Mouse (Mus musculus) liver, adult 2 months (tissue): ENCODE results near the gene Sh3bgrl2. TPM values are rescaled to one million over a fixed set of nuclear protein-coding genes. Genes with fewer than 3 reads are reported as not detected.

Experiments used
- DNase-seq: peaks from one replicate; pipeline ENCODE4 v3.0.0-alpha.2; 2011; ENCODE audit warnings: low read depth, low spot score; ENCODE audit errors: extremely low read depth
- H3K27ac ChIP-seq: fragments of 200-500 bp; replicated peaks from 2 replicates; pipeline ENCODE4 v1.5.1; 2012; ENCODE audit warnings: low read depth, mild to moderate bottlenecking, control low read depth, inconsistent platforms, low read length; ENCODE audit not compliant: insufficient read depth
- H3K27me3 ChIP-seq: fragments of 200-500 bp; 2 replicates; pipeline ENCODE4 v1.6.1; 2012; ENCODE audit warnings: mild to moderate bottlenecking, moderate library complexity, low read length, inconsistent platforms; ENCODE audit not compliant: control insufficient read depth, insufficient read depth
- H3K36me3 ChIP-seq: fragments of 200-500 bp; 2 replicates; pipeline ENCODE4 v1.6.1; 2012; ENCODE audit warnings: low read length, inconsistent platforms; ENCODE audit not compliant: control insufficient read depth, insufficient read depth
- H3K4me1 ChIP-seq: fragments of 200-500 bp; 2 replicates; pipeline ENCODE4 v1.6.1; 2011; ENCODE audit warnings: low read length; ENCODE audit not compliant: control insufficient read depth, insufficient read depth
- H3K4me3 ChIP-seq: fragments of 200-500 bp; 2 replicates; pipeline ENCODE4 v1.5.1; 2011; ENCODE audit warnings: low read depth, mild to moderate bottlenecking, control low read depth, low read length, moderate library complexity; ENCODE audit not compliant: insufficient read depth
- H3K79me2 ChIP-seq: fragments of 200-500 bp; 2 replicates; pipeline ENCODE4 v1.6.1; 2012; ENCODE audit warnings: inconsistent platforms, mild to moderate bottlenecking, low read length, moderate library complexity; ENCODE audit not compliant: control insufficient read depth, insufficient read depth
- H3K9ac ChIP-seq: fragments of 200-500 bp; 2 replicates; pipeline ENCODE4 v1.6.1; 2012; ENCODE audit warnings: low read depth, mild to moderate bottlenecking, control low read depth, inconsistent platforms, low read length
- CTCF ChIP-seq: fragments of 200-500 bp; IDR thresholded peaks from 2 replicates; pipeline ENCODE4 v1.5.1; 2011; ENCODE audit warnings: low read depth, low read length, control low read depth
- POLR2A ChIP-seq: fragments of 200-500 bp; IDR thresholded peaks from 2 replicates; pipeline ENCODE4 v1.6.1; 2011; ENCODE audit warnings: low read length, control low read depth; ENCODE audit not compliant: insufficient read depth; ENCODE audit errors: extremely low read depth
- WGBS: fragments of 180-500 bp; shearing (Covaris S2); methylation state at CpG from one replicate; pipeline ENCODE4 v1.1.7; 2018; 5-methylcytosine and 5-hydroxymethylcytosine counted together
- polyA plus RNA-seq: library from polyadenylated mRNA; depleted of rRNA; stranded (reverse); fragments of >200 nt; gene quantifications from 2 replicates; pipeline ENCODE4 v1.2.3, GENCODE M21; 2012
- total RNA-seq: library from RNA; depleted of rRNA; stranded (reverse); fragments of >200 nt; gene quantifications from 2 replicates; pipeline ENCODE4 v1.2.3, GENCODE M21; 2014

The Sh3bgrl2 gene
- total and polyA plus RNA-seq, 2 experiments: 9.6 to 22.7 TPM

DNA sequence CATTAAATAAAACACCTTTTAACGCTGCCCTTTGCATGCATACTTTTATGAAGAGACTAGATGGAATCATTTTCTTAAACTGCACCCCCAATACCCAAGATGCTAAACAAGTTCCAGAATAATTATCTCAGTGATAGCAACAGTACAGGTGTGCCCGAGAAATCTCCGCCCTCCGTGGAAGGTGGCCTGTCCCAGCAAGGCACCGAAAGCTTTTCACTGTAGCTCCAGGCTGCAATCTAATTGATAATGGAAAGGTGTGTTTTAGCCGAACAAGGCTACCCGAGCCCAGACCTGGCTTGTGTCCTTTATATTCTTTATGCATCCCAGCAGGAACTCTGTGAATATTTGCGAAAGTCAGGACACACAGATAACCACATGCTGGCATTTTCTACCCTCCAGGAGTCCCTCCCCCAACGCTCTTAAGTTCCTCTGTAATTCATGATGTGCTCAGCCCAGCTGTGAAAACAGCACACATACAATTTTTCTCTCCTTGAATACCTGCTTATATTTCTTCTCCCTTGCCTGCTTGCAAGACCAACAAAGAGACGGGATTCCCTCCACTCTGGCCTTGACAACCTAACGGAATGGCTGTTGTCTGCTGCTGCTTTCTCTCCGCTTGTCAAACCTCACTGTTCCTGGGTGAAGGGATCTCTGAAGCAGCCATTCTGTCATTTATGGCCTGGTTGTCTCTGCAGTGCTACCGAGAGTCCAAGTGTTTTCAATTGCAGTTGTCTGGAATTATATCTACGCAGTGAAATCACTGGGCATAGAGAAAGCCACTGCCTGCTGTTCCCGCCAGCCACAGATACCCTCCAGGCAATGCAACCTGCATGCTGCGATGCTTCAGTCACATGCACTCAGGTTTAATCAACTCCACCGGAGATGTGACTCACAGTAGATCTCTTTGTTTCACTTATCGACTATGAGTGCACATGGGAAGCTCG lies 80.8 kb downstream of the Sh3bgrl2 start:
- H3K79me2 ChIP-seq: no peaks in the 10 kb centered on the region
- no peaks in the 10 kb centered on the region for H3K4me1 ChIP-seq
- H3K27me3 ChIP-seq: no peaks in the 10 kb centered on the region
- no peak overlapping the region for H3K27ac ChIP-seq
- no peaks in the 10 kb centered on the region for H3K36me3 ChIP-seq
- H3K9ac ChIP-seq: no peak overlapping the region
- DNase-seq: no peak
- no peak overlapping the region for H3K4me3 ChIP-seq
- TF ChIP-seq POLR2A (no peak), CTCF (no peak)
- 55% methylated on average over 19 of the region's 19 CpGs for WGBS

DNA sequence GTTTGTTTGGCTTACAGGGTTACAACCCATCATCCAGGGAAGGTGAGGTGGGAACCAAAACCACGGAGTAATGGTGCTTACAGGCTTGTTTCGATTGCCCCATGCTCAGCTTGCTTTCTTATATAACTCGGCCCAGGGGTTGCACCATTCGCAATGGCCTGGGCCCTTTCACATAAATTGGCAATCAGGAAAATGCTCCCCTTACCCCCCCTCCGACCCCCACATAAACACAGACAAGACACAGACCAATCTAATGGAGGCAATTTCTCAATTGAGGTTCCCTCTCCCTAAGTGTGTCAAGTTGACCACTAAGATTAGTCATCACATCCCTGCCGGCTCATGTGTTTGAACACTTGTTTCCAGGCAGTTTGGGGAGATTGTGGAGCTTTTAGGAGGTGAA lies 82.2 kb downstream of the Sh3bgrl2 start:
- H3K36me3 ChIP-seq: no peaks in the 10 kb centered on the region
- H3K4me1 ChIP-seq: no peaks in the 10 kb centered on the region
- no peak overlapping the region for H3K27ac ChIP-seq
- H3K9ac ChIP-seq: no peak overlapping the region
- TF ChIP-seq CTCF: no peak
- H3K27me3 ChIP-seq: no peaks in the 10 kb centered on the region
- no peaks in the 10 kb centered on the region for H3K79me2 ChIP-seq
- 67% methylated on average over 6 of the region's 6 CpGs for WGBS
- H3K4me3 ChIP-seq: no peak overlapping the region
- DNase-seq: no peak

DNA sequence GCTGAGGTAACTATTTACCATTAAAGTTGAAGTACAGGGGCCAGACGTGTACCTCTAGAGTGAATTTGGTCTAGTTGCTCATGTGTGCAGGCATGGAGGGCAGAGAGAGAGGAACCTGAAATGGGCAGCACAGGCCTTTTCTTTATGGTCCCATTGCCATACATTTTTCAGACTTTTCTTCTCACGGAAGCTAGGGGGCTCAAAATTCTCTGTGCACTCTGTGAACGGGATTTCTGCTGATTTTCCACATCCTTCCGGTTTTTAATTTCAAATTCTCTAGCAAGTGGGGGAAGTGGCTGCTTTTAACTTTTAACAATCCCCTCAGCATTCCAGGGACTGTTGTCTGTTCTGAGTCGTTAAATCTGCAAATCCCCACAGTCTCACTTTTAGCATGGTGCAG lies 83.8 kb downstream of the Sh3bgrl2 start:
- no peak for TF ChIP-seq CTCF
- TF ChIP-seq POLR2A: no peak
- H3K27ac ChIP-seq: no peak overlapping the region
- WGBS: 46% methylated on average over 5 of the region's 5 CpGs
- H3K27me3 ChIP-seq: no peaks in the 10 kb centered on the region
- no peaks in the 10 kb centered on the region for H3K36me3 ChIP-seq
- H3K79me2 ChIP-seq: no peaks in the 10 kb centered on the region
- no peak overlapping the region for H3K9ac ChIP-seq
- H3K4me1 ChIP-seq: no peaks in the 10 kb centered on the region
- no peak overlapping the region for H3K4me3 ChIP-seq
- DNase-seq: no peak

- Histone ChIP-seq H3K27me3 (no peaks in the 10 kb centered on the region), H3K9ac (no peak overlapping the region), H3K36me3 (no peaks in the 10 kb centered on the region), H3K4me3 (no peak overlapping the region), H3K79me2 (no peaks in the 10 kb centered on the region), H3K27ac (no peak overlapping the region), H3K4me1 (no peaks in the 10 kb centered on the region)
- DNase-seq: no peak
- WGBS: 84% methylated on average over 3 of the region's 3 CpGs
- TF ChIP-seq POLR2A (no peak), CTCF (no peak)
These were observed 86.6 kb downstream of the Sh3bgrl2 start for GRCm38 (mm10) chr9:83634703-83635102.

GRCm38 (mm10) chr9:83635997-83636396 lies 87.9 kb downstream of the Sh3bgrl2 start:
- H3K27me3 ChIP-seq: no peaks in the 10 kb centered on the region
- H3K9ac ChIP-seq: no peak overlapping the region
- DNase-seq: no peak
- 29% methylated on average over 7 of the region's 7 CpGs for WGBS
- H3K79me2 ChIP-seq: no peaks in the 10 kb centered on the region
- H3K36me3 ChIP-seq: no peaks in the 10 kb centered on the region
- TF ChIP-seq CTCF (no peak), POLR2A (no peak)
- no peaks in the 10 kb centered on the region for H3K4me1 ChIP-seq
- H3K4me3 ChIP-seq: no peak overlapping the region
- H3K27ac ChIP-seq: no peak overlapping the region

GRCm38 (mm10) chr9:83643139-83643538 lies 95.0 kb downstream of the Sh3bgrl2 start:
- H3K4me3 ChIP-seq: no peak overlapping the region
- no peaks in the 10 kb centered on the region for H3K4me1 ChIP-seq
- 63% methylated on average over 4 of the region's 4 CpGs for WGBS
- H3K79me2 ChIP-seq: no peaks in the 10 kb centered on the region
- no peak for DNase-seq
- no peaks in the 10 kb centered on the region for H3K27me3 ChIP-seq
- no peak for TF ChIP-seq CTCF
- TF ChIP-seq POLR2A: no peak
- no peak overlapping the region for H3K27ac ChIP-seq
- H3K36me3 ChIP-seq: no peaks in the 10 kb centered on the region
- no peak overlapping the region for H3K9ac ChIP-seq
